Mouse (Mus musculus) lung, postnatal 0 days (tissue): ENCODE measurements around the gene Med13l.

Source experiments
- CTCF ChIP-seq: IDR thresholded peaks from 2 replicates; pipeline ENCODE4 v1.5.1; 2016; ENCODE audit warnings: antibody characterized with exemption, mild to moderate bottlenecking
- EP300 ChIP-seq: IDR thresholded peaks from 2 replicates; pipeline ENCODE4 v1.6.1; 2016; ENCODE audit warnings: antibody characterized with exemption, mild to moderate bottlenecking, control low read depth

DNA sequence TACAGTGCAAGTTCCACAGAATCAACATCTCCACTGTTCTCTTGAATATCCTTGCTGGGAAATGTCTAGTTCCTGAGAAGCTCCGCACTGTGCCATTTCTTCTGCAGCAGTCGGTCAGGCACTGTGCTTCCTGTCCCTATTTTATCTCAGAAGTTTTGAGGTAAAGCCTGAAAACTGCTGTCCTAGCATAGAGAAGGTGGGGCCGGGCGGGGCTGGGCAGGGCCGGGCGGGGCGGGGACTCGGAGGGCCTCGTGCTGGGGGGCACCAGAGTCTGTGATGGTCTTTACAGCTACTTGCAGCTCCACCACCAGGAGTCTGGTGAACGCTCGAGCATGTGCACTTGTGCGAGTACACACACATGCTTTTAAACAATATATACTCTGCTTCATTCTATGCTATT, 83.6 kb downstream of the Med13l start:
- TF ChIP-seq CTCF (no peak), EP300 (no peak)
